Mouse (Mus musculus) G1E (cell line): ENCODE measurements around the gene Aarsd1. TPM values are rescaled to one million over a fixed set of nuclear protein-coding genes. Genes with fewer than 3 reads are reported as not detected.
"Not testable (repeated sequence)": the region's sequence is repeated elsewhere in the genome, so short reads cannot be mapped to it uniquely, and the experiment has no call there.

Experiments used
- ATAC-seq: 2 replicates; pipeline ENCODE4 v1.8.0; 2016; ENCODE audit warnings: mild to moderate bottlenecking; ENCODE audit not compliant: insufficient number of reproducible peaks, poor library complexity, low FRiP score, severe bottlenecking; ENCODE audit errors: extremely low read depth
- DNase-seq: peaks from one replicate; pipeline ENCODE4 v3.0.0; 2012; ENCODE audit warnings: low spot score
- H3K27me3 ChIP-seq: 2 replicates; pipeline ENCODE4 v1.6.1; 2012; ENCODE audit warnings: mild to moderate bottlenecking, low read length, inconsistent platforms; ENCODE audit not compliant: insufficient read depth
- H3K36me3 ChIP-seq: replicated peaks from 2 replicates; pipeline ENCODE3; 2012; ENCODE audit warnings: mild to moderate bottlenecking, inconsistent platforms
- H3K4me1 ChIP-seq: 2 replicates; pipeline ENCODE4 v1.6.1; 2012; ENCODE audit warnings: low read depth, low read length, inconsistent platforms, mixed read lengths; ENCODE audit not compliant: insufficient read depth
- H3K4me3 ChIP-seq: 2 replicates; pipeline ENCODE4 v1.5.1; 2012; ENCODE audit warnings: low read depth, mild to moderate bottlenecking, inconsistent platforms, low read length, moderate library complexity, mixed read lengths
- H3K9me3 ChIP-seq: replicated peaks from 2 replicates; pipeline ENCODE4 v1.6.1; 2012; ENCODE audit warnings: inconsistent platforms
- CTCF ChIP-seq: IDR thresholded peaks from 2 replicates; pipeline ENCODE4 v1.5.1; 2012; ENCODE audit warnings: low read depth, low read length, inconsistent platforms, mixed read lengths
- GATA1 ChIP-seq: IDR thresholded peaks from 2 replicates; pipeline ENCODE4 v1.6.1; 2012; ENCODE audit warnings: borderline replicate concordance, low read length, inconsistent platforms, mixed read lengths
- GATA2 ChIP-seq: IDR thresholded peaks from 2 replicates; pipeline ENCODE4 v1.6.1; 2012; ENCODE audit warnings: low read depth, low read length, inconsistent platforms, borderline replicate concordance
- POLR2AphosphoS5 ChIP-seq: IDR thresholded peaks from 2 replicates; pipeline ENCODE4 v1.6.1; 2012; ENCODE audit warnings: low read depth, low read length, inconsistent platforms; ENCODE audit not compliant: insufficient replicate concordance
- TAL1 ChIP-seq: conservative IDR thresholded peaks from 2 replicates; pipeline ENCODE4 v1.6.1; 2012; ENCODE audit warnings: low read depth, low read length, inconsistent platforms, mixed read lengths
- polyA plus RNA-seq: library from polyadenylated mRNA; stranded (reverse); fragments of >175 nt; gene quantifications from 2 replicates; pipeline ENCODE4 v1.2.3, GENCODE M21; 2012
- total RNA-seq, 2 experiments: library from RNA; stranded (forward) in 1 of 2; stranded (reverse) in 1 of 2; fragments of 200-1000 nt in 1 of 2; fragments of >200 nt in 1 of 2; fragmentation: Nextera tagmentation in 1 of 2; gene quantifications; 2 replicates each; pipeline ENCODE4 v1.2.3; 2014 to 2017

The Aarsd1 gene
- total RNA-seq (2014; fragmentation: Nextera tagmentation) (51.6 and 55.8 TPM in 2 replicates), total RNA-seq (2017) (47.0 and 50.9 TPM in 2 replicates), polyA plus RNA-seq (67.7 and 74.4 TPM in 2 replicates)

GRCm38 (mm10) chr11:101417101-101417855 lies at the start of gene Aarsd1:
Gene Aarsd1 (minus strand): TSS chr11:101417615.
- no peaks in the 10 kb centered on the region for H3K27me3 ChIP-seq
- peak within 1 kb of the TSS; percentile 98 for H3K4me3 ChIP-seq
- H3K9me3 ChIP-seq: no peaks in the 10 kb centered on the region
- no peak for TF ChIP-seq TAL1
- TF ChIP-seq POLR2AphosphoS5: no peak
- TF ChIP-seq CTCF: no peak
- H3K4me1 ChIP-seq: peaks cover 44% of the 10 kb centered on the region
- ATAC-seq (peak; percentile 28), DNase-seq (peak; percentile 50)
- peaks cover 31% of the 10 kb centered on the region for H3K36me3 ChIP-seq

GRCm38 (mm10) chr11:101466552-101466950 lies 49.1 kb upstream of the Aarsd1 start:
- H3K9me3 ChIP-seq, ATAC-seq, DNase-seq, H3K27me3 ChIP-seq: not testable (repeated sequence)
- Histone ChIP-seq H3K4me3 (peak overlapping the region; percentile 89), H3K4me1 (peaks cover 84% of the 10 kb centered on the region), H3K36me3 (peaks cover 39% of the 10 kb centered on the region)

- no peak for TF ChIP-seq GATA2
- TF ChIP-seq CTCF: no peak
- TF ChIP-seq POLR2AphosphoS5: no peak
- no peak; the same call in 1 of the 2 replicates for TF ChIP-seq TAL1
- TF ChIP-seq GATA1: no peak
- H3K4me1 ChIP-seq: peaks cover 85% of the 10 kb centered on the region
- H3K9me3 ChIP-seq: no peaks in the 10 kb centered on the region
- H3K27me3 ChIP-seq: peaks cover 2% of the 10 kb centered on the region; the same call in 1 of the 2 replicates
- H3K36me3 ChIP-seq: peaks cover 39% of the 10 kb centered on the region
- peak; percentile 65 for DNase-seq
- H3K4me3 ChIP-seq: peak within 1 kb of the TSS; percentile 89
- ATAC-seq: no peak
Observed at GRCm38 (mm10) chr11:101465869-101466551, 48.6 kb upstream of the Aarsd1 start, which contains the start of gene Vat1. Gene Vat1 (minus strand): TSS chr11:101466230.

GRCm38 (mm10) chr11:101465101-101465868 lies 47.9 kb upstream of the Aarsd1 start:
- H3K4me1 ChIP-seq: peaks cover 82% of the 10 kb centered on the region
- ATAC-seq (peak; percentile 69), DNase-seq (peak; percentile 76)
- no peaks in the 10 kb centered on the region for H3K9me3 ChIP-seq
- H3K4me3 ChIP-seq: peak overlapping the region; percentile 89
- TF ChIP-seq POLR2AphosphoS5 (no peak), GATA1 (no peak), TAL1 (no peak), CTCF (no peak), GATA2 (no peak)
- H3K36me3 ChIP-seq: peaks cover 39% of the 10 kb centered on the region
- no peaks in the 10 kb centered on the region for H3K27me3 ChIP-seq

- Histone ChIP-seq H3K27me3 (no peaks in the 10 kb centered on the region), H3K4me1 (peaks cover 83% of the 10 kb centered on the region), H3K4me3 (peak within 1 kb of the TSS; percentile 89), H3K9me3 (no peaks in the 10 kb centered on the region), H3K36me3 (peaks cover 41% of the 10 kb centered on the region)
- DNase-seq (no peak), ATAC-seq (no peak)
- TF ChIP-seq GATA1 (no peak), GATA2 (no peak), CTCF (no peak), TAL1 (no peak), POLR2AphosphoS5 (no peak)
Observed at GRCm38 (mm10) chr11:101464211-101465100, 47.0 kb upstream of the Aarsd1 start, which contains the start of gene Rnd2. Gene Rnd2 (plus strand): TSS chr11:101464999.
